Mouse (Mus musculus): ENCODE data around the gene Zfp511.

Zfp511 gene

DNA sequence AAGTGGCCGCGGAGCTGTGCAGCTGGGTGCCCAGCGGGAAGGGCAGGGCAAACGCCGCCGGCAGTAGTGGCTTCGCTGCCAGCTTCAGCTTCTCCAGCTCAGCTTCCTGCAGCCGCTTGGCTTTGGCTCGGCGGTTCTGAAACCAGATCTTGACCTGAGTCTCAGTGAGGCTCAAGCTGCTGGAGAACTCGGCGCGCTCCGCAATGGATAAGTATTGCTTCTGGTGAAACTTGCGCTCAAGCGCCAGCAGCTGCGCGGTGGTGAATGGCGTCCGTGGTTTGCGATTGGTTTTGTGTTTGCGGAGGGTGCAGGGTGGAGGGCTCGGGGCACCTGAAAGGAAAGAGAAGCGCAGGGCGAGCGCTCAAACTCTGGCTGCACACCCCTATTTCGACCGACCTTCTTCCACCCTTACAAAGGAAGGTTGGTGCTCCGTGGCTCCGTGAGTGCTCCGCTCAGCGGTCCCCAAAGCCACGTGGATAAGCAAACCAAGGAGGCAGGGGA lies 11.7 kb downstream of the Zfp511 start:
- in situ Hi-C loops (cut with MseI, MboI), result no loop called here

DNA sequence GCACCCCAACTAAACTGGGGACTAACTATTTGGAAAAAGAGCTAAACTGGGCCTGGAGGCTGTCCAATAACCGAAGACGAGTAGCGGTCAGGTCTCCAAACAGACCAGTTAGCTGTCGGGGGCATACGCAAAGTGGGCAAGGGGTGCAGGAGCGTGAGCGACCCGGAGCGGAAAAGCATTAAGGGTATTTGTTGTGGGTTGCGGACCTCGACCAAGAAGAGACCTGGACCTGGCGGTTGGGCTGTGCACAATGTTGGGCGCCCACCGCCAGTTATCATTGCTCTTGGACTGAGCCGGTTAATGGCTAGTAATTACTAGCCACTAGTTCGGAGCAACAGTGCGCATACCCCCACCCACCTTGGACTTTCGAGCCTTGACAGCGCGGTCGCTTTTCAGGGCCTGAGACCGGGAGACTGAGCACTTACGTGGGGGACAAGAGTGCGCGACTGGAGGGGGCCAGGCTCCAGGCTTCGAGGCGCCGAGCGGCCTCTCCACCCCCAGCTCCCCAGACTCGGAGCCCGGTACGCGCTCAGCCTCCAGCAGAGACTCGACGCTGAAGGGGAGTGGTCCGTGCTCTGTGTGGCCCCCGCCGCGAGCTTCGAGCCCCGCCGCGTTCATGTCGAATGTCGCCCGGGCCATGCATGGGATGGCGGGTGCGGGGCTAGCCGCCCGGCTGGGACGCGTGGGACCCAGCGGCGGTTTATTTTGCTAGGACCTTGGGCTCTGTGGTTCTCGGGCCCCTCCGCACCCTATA lies 12.3 kb downstream of the Zfp511 start, which contains the start of gene Msx3:
Gene Msx3 (minus strand): TSS at position 729 of the 754 bp plus-strand sequence.
- in situ Hi-C loops (cut with MseI, MboI), result no loop called here

DNA sequence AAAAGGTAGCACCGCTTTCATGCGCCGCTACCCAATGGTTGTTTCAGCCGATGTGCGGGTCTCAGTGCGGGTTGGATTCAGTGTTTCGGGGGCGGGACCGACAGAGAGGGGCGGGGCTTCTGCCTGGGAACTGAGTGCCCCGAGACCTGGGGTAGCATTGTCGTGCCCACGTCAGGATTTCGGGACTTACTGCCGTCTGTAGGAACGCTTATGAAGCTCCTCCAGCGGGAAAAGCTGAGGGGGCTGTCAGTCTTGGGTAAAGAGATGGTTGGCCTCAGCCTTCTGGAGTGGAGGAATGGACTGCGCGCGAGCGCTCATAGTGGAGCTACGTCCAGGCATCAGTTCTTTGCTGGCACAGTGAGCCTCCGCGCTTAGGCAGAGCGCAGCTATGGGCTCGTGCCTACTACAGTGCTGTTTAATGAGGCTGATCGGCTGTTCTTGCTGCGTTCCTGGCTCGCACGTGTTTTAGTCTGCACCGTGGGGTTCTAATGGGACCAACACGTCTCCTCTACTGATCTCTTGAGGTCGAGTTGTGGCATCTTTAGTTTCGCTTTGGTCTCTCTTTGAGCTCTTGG lies 13.0 kb downstream of the Zfp511 start:
- in situ Hi-C loops (cut with MseI, MboI), result no loop called here

DNA sequence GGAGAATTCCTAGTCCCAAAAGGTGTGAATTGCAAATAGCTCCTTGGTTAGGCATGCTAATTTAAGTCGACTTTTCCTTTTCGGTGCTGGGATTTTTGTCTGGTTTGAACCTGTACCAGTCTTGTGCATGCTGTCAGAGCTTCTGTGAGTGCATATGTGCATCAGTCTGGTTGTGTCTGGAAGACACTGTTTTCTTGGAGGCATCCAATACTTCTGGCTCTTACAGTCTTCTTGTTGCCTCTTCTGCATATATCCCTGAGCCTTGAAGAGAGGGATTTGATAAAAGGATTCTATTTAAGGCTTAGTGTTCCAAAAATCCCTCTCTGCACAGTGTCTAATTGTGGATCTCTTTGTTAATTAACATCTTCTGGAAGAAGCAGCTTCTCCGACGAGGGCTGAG lies 17.9 kb downstream of the Zfp511 start:
- in situ Hi-C loops (cut with MseI, MboI), result no loop called here

DNA sequence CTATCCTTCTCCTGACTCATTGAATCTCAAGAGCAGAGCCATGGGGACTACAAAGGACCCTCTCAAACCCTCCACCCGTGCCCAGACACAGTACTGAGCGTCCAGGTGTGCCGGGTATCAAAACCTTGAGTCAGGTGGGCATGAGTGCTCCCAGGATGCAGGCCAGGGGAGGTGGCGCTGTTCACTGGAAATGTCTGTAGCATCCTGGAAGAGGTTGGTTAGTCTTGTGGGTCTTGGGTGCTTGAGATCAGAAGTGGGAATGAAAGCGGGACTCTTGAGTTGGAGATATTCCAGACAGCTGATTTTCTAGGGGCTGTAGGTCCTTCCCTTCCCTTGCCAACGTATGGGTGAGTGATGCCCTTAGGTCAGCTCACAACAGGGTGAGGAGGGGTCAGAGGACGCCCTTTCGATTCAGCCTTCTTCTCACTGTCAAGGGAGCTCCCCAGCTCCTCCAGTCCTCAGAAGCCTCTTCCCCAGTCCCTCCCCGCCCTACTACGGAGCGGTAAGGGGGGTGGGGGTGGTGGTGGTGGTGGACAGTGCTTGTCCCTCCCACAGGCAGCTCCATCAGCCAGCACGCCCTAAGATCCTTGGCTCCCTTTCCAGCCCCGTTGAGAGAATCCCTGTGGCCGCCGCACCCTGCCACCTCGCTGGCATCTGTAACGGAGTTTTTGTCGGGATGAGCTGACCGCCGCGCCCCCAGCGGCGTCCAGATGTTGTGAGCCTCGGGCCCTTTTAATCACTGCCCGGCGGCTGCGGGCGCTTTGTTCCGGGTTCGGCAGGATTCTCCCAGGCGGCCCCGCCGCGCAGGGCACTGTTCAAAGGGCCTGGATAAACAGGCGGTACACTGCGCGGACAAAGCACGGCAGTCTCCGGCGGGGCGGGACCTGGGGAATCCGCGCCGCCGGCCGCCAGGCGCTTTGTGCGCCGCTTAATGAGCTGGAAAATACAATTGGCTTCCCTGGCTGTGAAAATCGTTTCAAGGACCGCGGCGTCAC lies 21.5 kb downstream of the Zfp511 start:
- in situ Hi-C loops (cut with MseI, MboI), result no loop called here

DNA sequence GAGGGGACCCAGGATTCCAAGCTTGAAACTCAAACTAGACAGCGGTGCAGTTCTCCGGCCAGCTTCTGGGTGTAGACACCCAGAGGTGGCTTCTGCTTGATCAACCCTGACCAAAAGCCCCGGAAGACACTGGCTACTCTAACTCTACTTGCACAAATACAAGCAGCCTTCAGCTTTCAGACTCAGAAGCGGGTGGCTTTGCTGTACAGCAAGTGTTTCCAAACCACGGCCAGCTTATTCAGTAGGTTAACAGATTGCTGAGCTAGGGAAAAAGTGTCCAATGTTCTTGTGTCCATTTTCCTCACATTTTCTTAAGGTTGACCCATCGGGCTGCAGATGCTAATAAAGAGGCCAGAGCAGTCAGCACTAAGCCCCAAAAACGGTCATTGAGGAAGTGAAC lies 22.3 kb downstream of the Zfp511 start:
- in situ Hi-C loops (cut with MseI, MboI), result no loop called here

DNA sequence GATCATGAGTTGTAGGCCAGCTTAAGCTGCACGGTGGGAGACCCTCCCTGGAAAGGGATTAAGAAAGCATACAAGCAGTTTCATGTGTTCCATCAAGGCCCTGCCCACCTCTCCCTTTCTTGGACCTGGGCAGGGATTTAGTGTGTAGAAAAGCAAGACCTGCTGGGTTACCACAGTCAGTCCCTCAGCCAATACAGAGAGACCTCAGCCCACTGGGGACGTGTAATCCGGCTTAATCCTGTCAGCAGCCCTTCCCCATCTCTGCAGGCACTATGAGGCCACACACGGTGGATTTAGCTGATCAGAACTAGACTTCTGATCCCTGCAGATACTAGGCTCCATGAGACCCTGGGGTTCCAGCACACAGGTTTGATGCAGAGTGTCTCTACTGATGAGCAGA lies 23.4 kb downstream of the Zfp511 start:
- in situ Hi-C loops (cut with MseI, MboI), result no loop called here

DNA sequence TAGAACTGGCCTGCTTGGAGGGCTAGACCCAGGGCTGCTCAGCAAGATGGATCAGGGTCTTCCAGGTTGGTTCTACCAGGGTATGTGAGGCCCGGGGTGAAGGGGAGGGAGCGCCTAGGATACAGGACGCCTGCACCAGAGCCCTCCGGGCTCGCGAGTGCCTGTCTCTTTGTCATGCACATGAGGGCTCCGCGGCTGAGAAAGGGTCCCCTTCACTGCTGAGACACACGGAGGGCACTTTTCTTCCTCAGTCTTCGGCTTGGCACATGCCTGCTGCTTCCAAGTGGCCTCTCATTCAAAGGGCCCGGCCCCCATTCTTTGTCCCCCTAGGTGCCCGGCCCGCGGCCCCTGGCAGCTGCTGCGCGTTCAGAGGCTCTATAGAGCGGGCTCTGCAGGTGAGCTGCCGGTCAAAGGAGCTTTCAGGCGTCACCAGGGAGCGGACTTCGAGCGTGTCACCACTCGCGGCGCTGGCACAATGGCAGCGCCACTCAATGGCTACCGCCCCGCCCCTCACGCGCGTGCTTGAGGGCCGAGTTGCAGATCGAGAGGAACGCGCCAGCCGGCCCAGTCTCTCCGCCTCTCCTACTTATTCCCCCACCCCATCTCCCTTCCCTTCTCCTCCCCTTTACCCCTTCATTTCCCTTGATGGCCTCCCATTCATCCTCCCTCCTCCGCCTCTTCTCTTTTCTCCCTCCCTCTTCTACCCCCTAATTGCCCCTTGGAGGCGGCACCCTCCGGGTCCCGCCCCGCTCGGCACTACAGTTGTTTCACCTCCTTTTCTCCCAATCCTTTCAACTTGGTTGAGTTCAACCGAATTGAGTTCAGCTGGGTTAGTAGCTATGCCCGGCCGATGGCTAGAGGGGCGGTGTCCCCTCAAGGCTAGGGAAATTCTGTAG lies 25.0 kb downstream of the Zfp511 start:
- in situ Hi-C loops (cut with MseI, MboI), result loop anchor here (5.0 to 10.0 kb wide), 3 partner anchors 84 to 156 kb away; partner anchors contain the start of gene 6430531B16Rik (in 1 of the 2)

DNA sequence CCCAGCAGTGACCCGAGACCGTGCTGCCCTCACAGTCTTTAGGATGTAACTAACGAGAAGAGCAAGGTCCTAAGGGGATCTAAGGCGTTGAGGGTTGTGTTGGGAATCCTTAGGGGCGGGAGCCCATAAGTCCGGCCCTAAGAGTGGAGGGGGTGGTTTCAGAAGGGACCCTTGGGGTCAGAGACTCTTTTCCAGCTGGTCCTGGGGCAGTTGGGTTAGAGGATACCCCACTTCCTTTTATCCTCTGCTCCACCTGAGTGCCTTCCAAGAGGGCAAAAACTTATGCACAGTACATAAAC lies 25.6 kb downstream of the Zfp511 start:
- in situ Hi-C loops (cut with MseI, MboI), result loop anchor here (5.0 to 10.0 kb wide), 3 partner anchors 84 to 157 kb away; partner anchors contain the start of gene 6430531B16Rik (in 1 of the 2)

DNA sequence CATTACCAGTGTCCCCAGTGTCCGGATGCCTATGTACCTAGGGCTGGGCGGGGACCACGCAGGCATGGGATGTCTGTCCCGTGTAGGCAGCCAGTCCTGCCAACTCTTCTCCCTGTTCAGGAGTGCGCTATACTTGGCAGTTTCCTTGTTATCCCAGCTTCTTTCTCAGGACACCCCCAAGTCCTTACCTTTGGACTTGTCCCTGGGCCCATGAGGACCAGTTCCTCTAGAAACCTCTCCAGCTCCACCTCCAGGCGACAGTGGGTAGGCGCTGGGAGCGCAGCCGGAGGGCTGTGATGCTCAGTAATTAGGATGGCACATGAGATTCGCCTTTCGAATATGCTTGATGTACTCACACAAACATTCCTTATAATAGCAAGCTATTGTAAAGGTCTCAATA lies 26.1 kb downstream of the Zfp511 start:
- in situ Hi-C loops (cut with MseI, MboI), result loop anchor here (5.0 to 10.0 kb wide), 3 partner anchors 85 to 158 kb away; partner anchors contain the start of gene 6430531B16Rik (in 1 of the 2)

DNA sequence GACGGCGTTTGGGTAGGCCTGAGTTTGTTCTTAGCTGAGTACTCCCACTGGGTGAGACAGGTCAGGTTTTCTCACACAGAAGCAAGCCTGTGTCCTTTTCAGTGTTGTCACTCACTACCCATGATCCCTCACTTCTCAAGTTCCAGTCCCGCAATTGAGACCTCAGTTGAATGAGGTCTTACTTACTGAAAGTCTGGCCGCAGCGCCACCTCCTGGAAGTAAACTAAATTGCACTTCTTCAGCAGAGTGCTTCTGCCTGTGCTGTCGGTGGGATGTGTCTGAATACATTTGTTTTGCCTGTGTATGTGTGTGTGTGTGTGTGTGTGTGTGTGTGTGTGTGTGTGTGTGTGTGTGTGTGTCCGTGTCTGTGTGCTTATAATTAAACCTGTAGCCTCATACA lies 26.9 kb downstream of the Zfp511 start:
- in situ Hi-C loops (cut with MseI, MboI), result loop anchor here (5.0 to 10.0 kb wide), 3 partner anchors 86 to 158 kb away; partner anchors contain the start of gene 6430531B16Rik (in 1 of the 2)

DNA sequence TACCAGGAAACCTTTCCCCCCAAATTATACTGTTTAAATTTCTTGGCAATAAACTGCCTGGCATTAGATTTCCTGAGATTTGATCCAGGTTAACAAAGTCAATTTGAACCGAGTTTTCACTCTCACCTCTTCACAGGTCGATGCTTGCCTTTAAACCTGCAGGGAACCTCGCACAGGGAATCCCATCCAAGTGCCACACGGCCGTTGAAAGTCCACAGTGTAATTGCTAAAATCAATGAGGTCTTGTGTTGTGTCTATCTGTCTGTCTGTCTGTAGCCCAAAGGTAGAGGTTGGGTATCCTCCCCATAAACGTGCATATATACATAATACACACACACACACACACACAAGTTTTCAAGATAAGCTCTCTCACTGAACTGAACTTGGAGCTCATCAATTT lies 31.2 kb downstream of the Zfp511 start:
- in situ Hi-C loops (cut with MseI, MboI), result loop anchor here in 1 of 2 experiments (10.0 kb wide), 2 partner anchors 103 to 163 kb away; no protein-coding TSS in a partner anchor

DNA sequence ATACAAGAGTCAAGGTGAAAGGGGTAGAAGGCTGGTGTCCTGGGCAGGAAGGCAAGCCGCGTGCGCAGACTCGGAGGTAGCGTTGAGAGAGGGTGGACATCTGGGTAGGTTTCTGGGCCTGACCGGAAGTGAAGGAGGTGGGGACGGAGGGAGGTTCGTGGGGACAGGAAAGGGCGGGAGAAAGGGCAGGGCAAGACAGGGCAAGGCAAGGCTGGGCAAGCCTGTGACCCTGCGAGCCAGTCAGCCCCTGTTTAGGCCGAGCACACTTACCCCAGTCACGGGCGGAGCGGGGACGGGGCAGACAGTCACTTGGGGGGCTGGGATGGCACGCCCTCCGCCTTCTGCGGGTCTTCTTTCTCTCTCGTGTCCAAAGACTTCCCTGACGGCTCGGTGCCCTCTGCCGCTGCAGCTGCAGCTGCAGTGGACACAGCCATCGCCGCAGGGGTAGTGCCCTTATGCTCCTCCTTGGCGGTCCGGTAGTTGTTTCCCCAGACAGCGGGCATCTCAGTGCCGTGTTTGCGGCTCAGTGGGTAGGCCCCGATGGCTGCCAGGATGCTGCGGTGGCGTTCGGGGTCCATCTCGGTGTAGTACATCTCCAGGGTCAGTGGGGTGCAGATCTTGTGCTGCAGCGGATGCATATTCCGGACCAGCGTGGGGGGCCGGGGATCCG lies 34.0 kb downstream of the Zfp511 start:
- in situ Hi-C loops (cut with MseI, MboI), result no loop called here

DNA sequence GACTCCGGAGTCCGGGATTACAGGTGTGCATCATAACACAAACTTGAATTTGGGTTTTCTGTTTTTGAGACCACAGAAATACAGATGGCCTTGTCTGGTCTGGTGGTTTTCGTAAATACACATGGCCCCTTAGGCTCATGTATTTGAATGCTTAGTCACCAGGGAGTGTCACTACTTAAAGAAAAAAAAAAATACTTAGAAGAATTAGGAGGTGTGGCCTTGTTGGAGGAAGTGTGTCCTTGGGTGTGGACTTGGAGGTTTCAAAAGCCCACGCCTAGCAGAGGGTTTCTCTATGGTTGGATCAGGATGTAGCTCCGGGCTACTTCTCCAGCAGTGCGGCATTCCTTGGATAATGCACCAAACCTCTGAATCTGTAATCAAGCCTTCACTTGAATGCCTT lies 41.5 kb downstream of the Zfp511 start:
- in situ Hi-C loops (cut with MseI, MboI), result loop anchor here in 1 of 2 experiments (5.0 to 25.0 kb wide), 2 partner anchors 65 to 735 kb away; partner anchors contain the start of gene Zfp941

DNA sequence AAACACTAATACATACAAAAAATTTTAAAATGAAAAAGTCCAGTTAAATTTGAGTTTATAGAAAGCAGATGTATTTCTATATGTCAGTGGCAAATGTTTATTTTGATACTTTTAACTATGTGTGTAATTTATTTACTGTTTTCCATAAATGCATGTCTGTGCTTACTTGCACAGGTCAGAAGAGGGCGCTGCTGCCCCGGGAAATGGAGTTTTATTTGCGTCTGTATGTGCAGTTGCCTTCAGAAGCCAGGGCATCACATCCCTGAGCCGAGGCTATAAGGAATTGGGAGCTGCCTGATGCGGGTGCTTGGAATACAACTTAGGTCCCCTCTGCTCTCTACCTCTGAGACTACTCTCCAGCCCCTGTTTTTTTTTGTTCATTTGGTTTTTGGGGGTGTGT lies 42.5 kb downstream of the Zfp511 start:
- in situ Hi-C loops (cut with MseI, MboI), result loop anchor here in 1 of 2 experiments (5.0 to 25.0 kb wide), 2 partner anchors 64 to 734 kb away; partner anchors contain the start of gene Zfp941

DNA sequence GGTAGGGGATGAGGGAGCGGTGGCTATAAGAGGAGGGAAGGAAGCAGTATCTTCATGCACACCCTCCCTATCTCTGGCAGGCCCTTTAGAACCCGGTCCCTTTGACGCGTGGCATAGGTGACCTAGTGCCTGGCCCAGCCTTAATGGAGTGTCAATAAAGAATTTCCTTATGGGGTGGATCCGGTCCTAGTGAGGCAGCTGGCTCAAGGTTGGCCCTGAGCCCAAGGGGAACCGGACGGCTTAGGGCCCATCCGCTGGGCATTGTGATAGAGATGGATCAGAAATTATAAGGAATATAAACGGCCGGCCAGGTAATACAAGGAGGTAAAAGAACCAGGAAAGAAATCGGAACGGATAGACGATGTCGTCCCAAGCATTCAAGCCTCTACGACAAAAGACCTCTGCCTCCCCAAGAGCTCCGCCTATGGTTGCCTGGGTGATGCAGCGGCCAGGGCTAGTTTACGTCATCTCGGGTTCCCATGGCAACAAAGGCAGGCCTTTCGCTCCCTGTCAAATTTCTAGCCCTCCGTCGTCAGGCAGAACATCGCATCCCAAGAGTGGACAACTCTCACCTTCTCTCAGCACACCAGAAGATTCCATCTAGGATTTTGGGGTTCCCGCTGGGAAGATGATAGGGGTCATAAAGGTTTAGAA lies 44.4 kb downstream of the Zfp511 start:
- in situ Hi-C loops (cut with MseI, MboI), result loop anchor here (5.0 to 25.0 kb wide), 2 partner anchors 62 to 732 kb away; partner anchors contain the start of gene Zfp941 (in 1 of the 2)

DNA sequence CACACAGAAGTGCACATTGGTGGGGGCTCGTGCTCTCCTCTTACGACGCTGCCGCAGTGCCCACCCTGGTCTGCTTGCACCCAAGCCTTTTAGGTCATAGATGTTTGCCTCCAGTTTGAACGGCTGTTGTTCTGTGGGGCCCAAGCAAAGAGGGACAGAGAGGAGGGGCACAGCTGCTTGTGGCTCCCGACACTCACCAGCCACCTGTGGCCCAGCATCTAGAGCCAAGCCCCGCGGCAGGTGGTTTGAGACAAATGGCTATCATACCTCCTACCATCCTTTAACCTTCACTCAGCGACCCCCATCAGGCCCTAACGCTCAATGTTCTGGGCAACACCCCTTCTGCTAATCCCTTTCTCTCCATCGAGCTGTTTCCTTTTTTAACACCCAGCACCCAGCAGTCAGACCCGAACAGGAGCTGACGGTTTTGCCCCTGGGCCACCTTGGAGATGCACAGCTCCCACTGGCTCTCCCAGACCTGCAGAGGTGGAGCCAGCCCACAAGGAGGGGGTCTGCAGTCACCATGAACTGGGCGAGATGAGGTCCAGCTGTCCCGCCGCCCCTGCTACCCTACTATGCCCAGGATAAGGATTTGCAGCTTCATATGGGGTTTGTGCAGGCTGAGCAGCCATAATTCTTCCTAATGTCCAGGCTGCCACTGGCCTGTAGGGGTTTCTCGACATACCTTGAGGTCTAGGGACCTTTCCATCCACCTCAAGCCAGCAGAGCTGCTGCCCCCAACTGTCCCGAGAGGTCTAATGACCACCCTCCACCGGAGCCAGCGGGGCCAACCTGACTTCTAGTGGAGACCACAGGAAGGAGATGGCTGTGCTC lies 45.4 kb downstream of the Zfp511 start:
- in situ Hi-C loops (cut with MseI, MboI), result loop anchor here (5.0 to 25.0 kb wide), 2 partner anchors 61 to 731 kb away; partner anchors contain the start of gene Zfp941 (in 1 of the 2)

DNA sequence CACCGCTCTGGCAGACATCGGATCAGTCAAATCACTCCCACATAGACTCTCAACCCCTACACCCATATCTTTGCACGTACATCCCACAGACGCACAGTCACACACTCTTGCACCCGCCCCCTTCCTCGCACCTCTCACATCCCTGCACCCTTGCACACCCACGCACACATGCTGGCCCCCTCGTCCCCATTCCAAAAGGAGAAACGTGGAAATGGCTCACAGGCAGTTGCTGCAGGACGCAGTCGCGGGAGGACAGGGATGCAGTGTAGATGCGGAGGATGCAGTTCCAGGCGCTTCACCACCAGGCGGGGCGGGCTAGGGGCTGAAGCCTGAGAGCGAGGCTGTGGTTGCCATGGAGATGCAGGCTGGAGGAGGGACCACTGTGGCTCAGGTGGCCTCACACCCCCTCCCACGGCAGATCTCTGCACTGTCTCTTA lies 46.1 kb downstream of the Zfp511 start, which contains the start of gene Caly:
Gene Caly (minus strand): TSS at position 307 of the 437 bp plus-strand sequence.
- in situ Hi-C loops (cut with MseI, MboI), result loop anchor here (5.0 to 25.0 kb wide), 2 partner anchors 60 to 730 kb away; partner anchors contain the start of gene Zfp941 (in 1 of the 2)

Data from mouse trophoblast stem cell (cell line).